Mouse (Mus musculus) hindbrain, postnatal 0 days (tissue): Measurements from ENCODE around the gene Smg8. TPM values are rescaled to one million over a fixed set of nuclear protein-coding genes. Genes with fewer than 3 reads are reported as not detected.
A peak's percentile ranks its signal among the peaks of the same experiment; 100 is the strongest.

Source experiments
- ATAC-seq: fragments of 200-750 bp; cut with Nextera tagmentation; 2 replicates; pipeline ENCODE4 v1.8.0; 2017; ENCODE audit warnings: mild to moderate bottlenecking, moderate TSS enrichment, moderate library complexity
- DNase-seq: peaks from one replicate; pipeline ENCODE4 v3.0.0-alpha.2; 2015; ENCODE audit warnings: low spot score
- H3K27ac ChIP-seq: fragments of 300-500 bp; sonication (generic); 2 replicates; pipeline ENCODE4 v1.5.1; 2014; ENCODE audit warnings: mild to moderate bottlenecking
- H3K27me3 ChIP-seq: fragments of 300-500 bp; sonication (generic); 2 replicates; pipeline ENCODE4 v1.6.1; 2014; ENCODE audit warnings: low read length, mixed read lengths; ENCODE audit not compliant: insufficient read depth
- H3K36me3 ChIP-seq: fragments of 300-500 bp; sonication (generic); 2 replicates; pipeline ENCODE4 v1.6.1; 2014; ENCODE audit warnings: low read length, mixed read lengths; ENCODE audit not compliant: insufficient read depth
- H3K4me1 ChIP-seq: fragments of 300-500 bp; sonication (generic); 2 replicates; pipeline ENCODE4 v1.6.1; 2014; ENCODE audit warnings: antibody characterized with exemption, low read length, mixed read lengths; ENCODE audit not compliant: insufficient read depth
- H3K4me2 ChIP-seq: fragments of 300-500 bp; sonication (generic); 2 replicates; pipeline ENCODE4 v1.6.1; 2014; ENCODE audit warnings: low read depth, mild to moderate bottlenecking, low read length, moderate library complexity, mixed read lengths
- H3K4me3 ChIP-seq: fragments of 300-500 bp; sonication (generic); 2 replicates; pipeline ENCODE4 v1.5.1; 2014; ENCODE audit warnings: low read length
- H3K9ac ChIP-seq: fragments of 300-500 bp; sonication (generic); replicated peaks from 2 replicates; pipeline ENCODE4 v1.6.1; 2014; ENCODE audit warnings: mild to moderate bottlenecking, low read length, moderate library complexity, mixed read lengths
- H3K9me3 ChIP-seq: fragments of 300-500 bp; sonication (generic); 2 replicates; pipeline ENCODE4 v1.6.1; 2016; ENCODE audit warnings: low read length, mixed read lengths
- CTCF ChIP-seq: IDR thresholded peaks from 2 replicates; pipeline ENCODE4 v1.5.1; 2016; ENCODE audit warnings: antibody characterized with exemption, control low read depth, low read depth
- WGBS: fragments of 180-500 bp; shearing (Covaris S2); extraction: QIAGEN DNeasy Blood & Tissue Kit; methylation state at CpG from one replicate; pipeline ENCODE4 v1.1.7; 2014; 5-methylcytosine and 5-hydroxymethylcytosine counted together
- microRNA counts: library from miRNA; unstranded; fragments of <30 nt; microRNA quantifications from one replicate; lab custom pipeline; 2015
- microRNA-seq, 2 experiments: library from miRNA; unstranded; fragments of <30 nt; microRNA quantifications; one replicate each; pipeline ENCODE4; 2016
- polyA plus RNA-seq: library from polyadenylated mRNA; unstranded; fragments of >200 nt; fragmentation: Nextera tagmentation; extraction: Ambion mirVana; gene quantifications from 2 replicates; pipeline ENCODE4 v1.2.1, GENCODE M21; 2015
- total RNA-seq: library from RNA; depleted of rRNA; stranded (reverse); fragments of >200 nt; gene quantifications from 2 replicates; pipeline ENCODE4 v1.2.3, GENCODE M21; 2014; rRNA removed

The Smg8 gene
- total and polyA plus RNA-seq, 2 experiments from 2014 or later, result 16.0 to 27.0 TPM

- Histone ChIP-seq H3K36me3 (peaks cover 35% of the 10 kb centered on the region), H3K4me1 (no peaks in the 10 kb centered on the region), H3K9ac (no peak overlapping the region), H3K4me2 (no peak overlapping the region), H3K27me3 (no peaks in the 10 kb centered on the region), H3K4me3 (no peak overlapping the region), H3K27ac (no peak overlapping the region), H3K9me3 (no peaks in the 10 kb centered on the region)
- 94% methylated on average over 5 of the region's 5 CpGs for WGBS
- DNase-seq (no peak), ATAC-seq (no peak)
- TF ChIP-seq CTCF, result no peak
These were observed 39.6 kb downstream of the Smg8 start for GRCm38 (mm10) chr11:87046968-87047367.

- Histone ChIP-seq H3K4me3 (no peak overlapping the region), H3K36me3 (peaks cover 51% of the 10 kb centered on the region), H3K27ac (no peak overlapping the region), H3K4me2 (no peak overlapping the region), H3K9me3 (no peaks in the 10 kb centered on the region), H3K9ac (no peak overlapping the region), H3K27me3 (no peaks in the 10 kb centered on the region), H3K4me1 (no peaks in the 10 kb centered on the region)
- no peak for TF ChIP-seq CTCF
- DNase-seq (no peak), ATAC-seq (no peak)
- WGBS, result 90% methylated on average over 3 of the region's 3 CpGs
These were observed 43.5 kb downstream of the Smg8 start for GRCm38 (mm10) chr11:87043052-87043451.

GRCm38 (mm10) chr11:87039307-87039963, 47.1 kb downstream of the Smg8 start:
- DNase-seq (no peak), ATAC-seq (no peak)
- Histone ChIP-seq H3K4me3 (no peak overlapping the region), H3K27me3 (no peaks in the 10 kb centered on the region), H3K4me2 (no peak overlapping the region), H3K9ac (no peak overlapping the region), H3K36me3 (peaks cover 58% of the 10 kb centered on the region), H3K27ac (no peak overlapping the region), H3K4me1 (no peaks in the 10 kb centered on the region), H3K9me3 (no peaks in the 10 kb centered on the region)
- TF ChIP-seq CTCF, result no peak
- 89% methylated on average over 9 of the region's 9 CpGs for WGBS

GRCm38 (mm10) chr11:87036180-87036579, 50.4 kb downstream of the Smg8 start:
- Histone ChIP-seq H3K4me3 (no peak overlapping the region), H3K4me1 (no peaks in the 10 kb centered on the region), H3K27ac (no peak overlapping the region), H3K9me3 (no peaks in the 10 kb centered on the region), H3K27me3 (no peaks in the 10 kb centered on the region), H3K4me2 (no peak overlapping the region), H3K9ac (no peak overlapping the region), H3K36me3 (peaks cover 39% of the 10 kb centered on the region)
- ATAC-seq, result no peak
- WGBS, result 76% methylated on average over 4 of the region's 4 CpGs
- no peak for DNase-seq
- peak; percentile 35 for TF ChIP-seq CTCF

GRCm38 (mm10) chr11:87028212-87028611, 58.4 kb downstream of the Smg8 start:
- no peak for ATAC-seq
- Histone ChIP-seq H3K4me1 (no peaks in the 10 kb centered on the region), H3K27ac (no peak overlapping the region), H3K9ac (no peak overlapping the region), H3K36me3 (no peaks in the 10 kb centered on the region; the same call in 1 of the 2 replicates), H3K27me3 (no peaks in the 10 kb centered on the region), H3K4me2 (no peak overlapping the region), H3K4me3 (no peak overlapping the region), H3K9me3 (no peaks in the 10 kb centered on the region)
- 97% methylated on average over 3 of the region's 3 CpGs for WGBS
- no peak for DNase-seq
- TF ChIP-seq CTCF, result no peak

MicroRNAs within 50 kb of the gene (microRNA counts, 519-probe panel; counts per million panel counts)
- microRNA mmu-miR-301a (lab: Ali Mortazavi, UCI), result 5,363 counts per million, percentile 88 among the panel's probes with 10 or more counts

Small RNAs within 50 kb of the gene (microRNA-seq; reads per million reads assigned to microRNA genes)
- 2,049 to 2,053 reads per million in 2 experiments for gene Mir301

Other genes with a start within 250 kb of the Smg8 start
- 2.7 and 4.6 TPM in 2 replicates for gene Ypel2, start 93.1 kb downstream of the Smg8 start, total RNA-seq
- gene Ypel2, start 93.1 kb downstream of the Smg8 start, polyA plus RNA-seq, result 3.4 and 3.6 TPM in 2 replicates
- gene Gdpd1, start 12.7 kb downstream of the Smg8 start, total RNA-seq, result 54.2 and 59.9 TPM in 2 replicates
- 153 and 157 TPM in 2 replicates for gene Gdpd1, start 12.7 kb downstream of the Smg8 start, polyA plus RNA-seq
- 1.6 and 1.8 TPM in 2 replicates for gene Prr11, start 21.9 kb upstream of the Smg8 start, total RNA-seq
- 1.5 and 1.8 TPM in 2 replicates for gene Prr11, start 21.9 kb upstream of the Smg8 start, polyA plus RNA-seq
- gene Ska2, start 22.5 kb upstream of the Smg8 start, total RNA-seq, result 22.8 and 27.0 TPM in 2 replicates
- gene Ska2, start 22.5 kb upstream of the Smg8 start, polyA plus RNA-seq, result 24.5 and 26.7 TPM in 2 replicates
- gene Trim37, start 40.3 kb upstream of the Smg8 start, total RNA-seq, result 107 and 108 TPM in 2 replicates
- 72.2 and 75.3 TPM in 2 replicates for gene Trim37, start 40.3 kb upstream of the Smg8 start, polyA plus RNA-seq